Mouse (Mus musculus) gastrocnemius, postnatal 36 days (tissue): ENCODE measurements around the gene Gm10681. TPM values are rescaled to one million over a fixed set of nuclear protein-coding genes. Genes with fewer than 3 reads are reported as not detected.
"Not testable (repeated sequence)": the region's sequence is repeated elsewhere in the genome, so short reads cannot be mapped to it uniquely, and the experiment has no call there.

Experiments
- DNase-seq, 2 experiments: peaks; one replicate each; pipeline ENCODE4 v3.0.0; 2022
- intact Hi-C: fragments of 180-260 bp; cut with DNase I; formaldehyde crosslinking; loops from one replicate; pipeline ENCODE4 v1.15.1; 2025
- total RNA-seq, 2 experiments: library from RNA; stranded (reverse); gene quantifications; 2 replicates each; pipeline ENCODE4 v1.2.3; 2021

Gm10681 gene
- total RNA-seq, 2 experiments from 2014 or later: not detected

DNA sequence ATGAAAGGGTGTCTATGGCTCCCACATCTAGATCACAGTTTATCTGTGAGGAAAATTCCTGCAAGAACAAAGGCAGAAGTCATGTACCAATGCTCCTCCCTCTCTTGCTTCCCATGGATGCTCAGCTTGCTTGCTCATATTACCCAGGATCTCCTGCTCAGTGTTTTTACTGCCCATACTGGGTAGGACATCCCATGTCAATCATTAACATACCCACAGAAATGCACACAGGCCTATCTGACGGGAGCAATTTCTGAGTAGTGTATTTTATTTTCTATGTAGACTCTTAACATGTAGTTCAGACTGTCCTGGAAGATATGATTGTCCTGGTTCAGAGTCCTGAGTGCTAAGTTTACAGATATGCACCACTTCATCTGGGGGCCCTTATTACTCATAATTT, 64.1 kb downstream of the Gm10681 start:
- DNase-seq, intact Hi-C loops: not testable (repeated sequence)

DNA sequence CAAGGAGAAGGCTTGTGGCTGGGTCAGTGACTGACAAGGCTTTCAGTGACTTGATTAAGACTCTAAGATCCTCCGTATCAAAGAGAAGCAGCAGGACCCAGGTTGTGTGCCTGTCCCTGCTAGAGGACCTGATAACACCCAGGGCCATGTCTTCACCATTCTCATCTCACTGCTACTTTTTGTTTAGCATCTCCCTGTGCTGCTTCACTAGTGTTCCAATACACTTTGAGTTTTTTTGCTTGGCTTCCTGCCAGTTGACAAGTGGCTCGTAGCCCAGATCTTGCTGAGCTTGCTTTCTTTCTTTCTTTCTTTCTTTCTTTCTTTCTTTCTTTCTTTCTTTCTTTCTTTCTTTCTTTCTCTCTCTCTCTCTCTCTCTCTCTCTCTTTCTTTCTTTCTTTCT, 65.8 kb downstream of the Gm10681 start:
- intact Hi-C loops, DNase-seq: not testable (repeated sequence)

DNA sequence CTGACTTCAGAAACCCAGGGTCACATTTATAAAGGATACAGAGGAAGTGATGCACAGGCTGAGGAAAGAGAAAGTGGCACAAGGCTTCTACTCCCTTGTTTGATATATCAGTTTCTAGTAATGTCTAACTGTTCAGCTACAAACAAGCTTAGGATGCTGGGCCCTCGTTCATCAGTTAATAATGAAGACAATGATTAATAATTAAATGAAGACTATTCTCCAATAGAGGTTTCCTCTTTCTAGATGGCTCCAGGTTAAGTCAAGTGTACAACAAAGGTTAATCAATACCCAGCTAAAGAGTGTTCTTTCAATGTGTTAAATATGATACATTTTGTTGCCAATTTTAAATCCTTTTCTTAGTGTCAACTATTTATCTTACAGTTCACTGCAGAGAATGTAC, 78.2 kb downstream of the Gm10681 start, which contains the start of gene Hsd3b4:
TSS of gene Hsd3b4 (minus strand) at position 101 of the 400 bp plus-strand sequence.
- intact Hi-C loops, DNase-seq: not testable (repeated sequence)

DNA sequence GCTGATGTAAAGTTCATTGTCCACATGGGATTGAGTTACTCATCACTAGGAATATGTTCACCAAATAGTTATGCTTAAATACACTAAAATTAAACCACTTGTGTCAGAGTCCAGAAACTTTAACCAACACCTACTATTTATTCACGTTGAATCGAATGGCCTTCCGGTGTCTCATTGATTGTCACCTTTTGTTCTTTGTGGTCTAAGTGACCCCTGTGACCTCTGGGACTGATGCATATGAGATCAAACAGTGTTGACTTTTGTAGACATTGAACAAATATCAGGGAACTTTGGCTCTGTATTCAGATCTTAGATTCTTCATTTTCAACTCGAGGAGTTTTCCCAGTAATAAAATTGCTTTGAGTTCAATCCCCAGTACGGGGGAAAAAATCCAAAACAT, 81.4 kb downstream of the Gm10681 start:
- intact Hi-C loops, DNase-seq: not testable (repeated sequence)

Other genes starting within 250 kb of the Gm10681 start
- gene Phgdh, start 248.8 kb downstream of the Gm10681 start, total RNA-seq: 1 to 10 TPM; 2.3 to 2.9 TPM
- under 1 TPM; 0.37 to 0.46 TPM for gene Zfp697, start 206.3 kb downstream of the Gm10681 start, total RNA-seq
- not detected for gene Gm4450, start 131.7 kb downstream of the Gm10681 start, total RNA-seq
- not detected for gene Hsd3b4, start 78.3 kb downstream of the Gm10681 start, total RNA-seq
- not detected for gene Hsd3b5, start 41.4 kb upstream of the Gm10681 start, total RNA-seq
- not detected for gene Hsd3b2, start 135.7 kb upstream of the Gm10681 start, total RNA-seq
- not detected for gene Hsd3b3, start 174.3 kb upstream of the Gm10681 start, total RNA-seq
- not detected for gene Hsd3b6, start 225.6 kb upstream of the Gm10681 start, total RNA-seq